Mouse (Mus musculus) erythroblast, adult 5-6 weeks (primary cell): ENCODE measurements around the gene Hecw2. TPM values are rescaled to one million over a fixed set of nuclear protein-coding genes. Genes with fewer than 3 reads are reported as not detected.

ENCODE experiments used
- ATAC-seq: replicated peaks from 2 replicates; pipeline ENCODE4 v1.8.0; 2016; ENCODE audit warnings: moderate number of reproducible peaks, mild to moderate bottlenecking, moderate TSS enrichment, inconsistent platforms; ENCODE audit not compliant: poor library complexity, low FRiP score, severe bottlenecking
- total RNA-seq, 2 experiments: library from RNA; stranded (forward) in 1 of 2; stranded (reverse) in 1 of 2; fragments of 150-400 nt in 1 of 2; fragments of 200-764, 138-1000 nt in 1 of 2; gene quantifications; 2 replicates each; pipeline versions ENCODE4 v1.2.3 to v1.2.4; 2015 to 2017; ENCODE audit warnings: low replicate concordance in 2 of 2

Gene Hecw2
- total RNA-seq, 2 experiments from 2014 or later: 0.09 TPM; not detected in 1

DNA sequence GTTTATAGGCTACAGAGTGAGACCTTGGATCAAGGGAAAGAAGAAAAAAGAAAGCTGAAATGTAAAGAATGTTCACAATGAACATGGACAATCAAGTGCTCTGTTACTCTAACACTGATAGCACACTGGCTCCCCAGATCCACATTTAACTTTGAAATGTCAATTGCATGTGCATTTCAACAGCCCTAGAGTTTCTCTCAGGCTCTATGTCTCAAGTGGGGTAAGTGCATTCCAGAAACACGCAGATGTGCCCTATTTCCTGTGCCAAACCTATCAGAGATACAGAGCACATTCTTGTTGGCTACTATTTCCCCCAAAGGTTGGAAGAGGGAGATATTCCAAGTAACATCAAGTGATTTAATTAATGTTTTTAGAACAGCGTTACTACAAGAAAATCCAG, 192.9 kb downstream of the Hecw2 start:
- ATAC-seq: no peak

DNA sequence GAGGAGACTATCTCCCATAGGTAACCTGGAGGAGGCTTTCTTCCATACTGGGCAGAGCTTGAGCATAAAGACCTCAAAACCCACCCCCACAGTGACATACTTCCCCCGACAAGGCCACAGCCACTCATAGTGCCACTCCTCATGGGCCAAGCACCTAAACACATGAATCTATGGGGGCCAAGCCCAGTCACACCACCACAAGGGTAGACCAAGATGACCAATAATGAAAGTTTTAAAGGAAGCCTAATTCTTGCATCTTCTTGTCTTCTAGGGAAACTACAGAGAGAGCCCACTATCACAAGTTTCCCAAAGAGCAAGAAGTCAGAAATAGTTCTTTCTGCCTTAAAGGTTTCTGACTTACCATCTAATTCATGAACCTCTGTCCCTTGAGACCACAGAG, 197.7 kb downstream of the Hecw2 start:
- no peak for ATAC-seq

DNA sequence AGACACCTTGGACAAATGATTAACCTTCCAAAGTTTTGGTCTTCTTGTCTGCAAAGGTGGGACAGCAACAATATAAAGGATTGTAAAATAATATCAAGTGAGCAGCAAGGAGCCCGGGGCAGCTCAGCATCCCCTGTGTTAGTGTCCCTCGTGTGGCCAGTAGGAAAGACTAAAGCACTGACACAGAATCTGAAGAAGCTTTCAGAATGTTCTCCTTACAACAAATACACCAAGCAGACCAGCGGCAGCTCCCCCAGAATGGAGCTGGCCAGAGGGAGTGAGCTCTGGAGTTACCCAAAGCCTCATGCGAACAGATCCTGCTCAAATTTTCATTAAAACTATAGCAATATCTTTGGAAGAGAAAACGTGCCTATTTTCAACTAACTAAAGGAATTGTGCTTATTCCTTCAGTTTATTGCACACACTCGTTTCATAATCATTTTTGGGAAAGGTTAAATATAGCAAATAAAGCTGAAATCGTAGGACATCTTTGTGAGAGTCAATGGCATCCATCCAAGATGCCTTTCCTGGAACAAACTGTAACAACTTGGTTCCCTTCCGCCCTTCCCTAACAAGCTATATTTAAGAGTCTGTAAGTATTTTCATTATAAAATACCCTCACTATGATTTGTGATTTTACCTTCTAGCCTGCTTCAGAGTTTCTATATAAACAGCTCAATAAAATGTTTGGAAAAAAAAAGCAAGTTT, 208.6 kb downstream of the Hecw2 start:
- no peak for ATAC-seq

- ATAC-seq: no peak
Observed at GRCm38 (mm10) chr1:53978514-53978831, 216.5 kb downstream of the Hecw2 start.

DNA sequence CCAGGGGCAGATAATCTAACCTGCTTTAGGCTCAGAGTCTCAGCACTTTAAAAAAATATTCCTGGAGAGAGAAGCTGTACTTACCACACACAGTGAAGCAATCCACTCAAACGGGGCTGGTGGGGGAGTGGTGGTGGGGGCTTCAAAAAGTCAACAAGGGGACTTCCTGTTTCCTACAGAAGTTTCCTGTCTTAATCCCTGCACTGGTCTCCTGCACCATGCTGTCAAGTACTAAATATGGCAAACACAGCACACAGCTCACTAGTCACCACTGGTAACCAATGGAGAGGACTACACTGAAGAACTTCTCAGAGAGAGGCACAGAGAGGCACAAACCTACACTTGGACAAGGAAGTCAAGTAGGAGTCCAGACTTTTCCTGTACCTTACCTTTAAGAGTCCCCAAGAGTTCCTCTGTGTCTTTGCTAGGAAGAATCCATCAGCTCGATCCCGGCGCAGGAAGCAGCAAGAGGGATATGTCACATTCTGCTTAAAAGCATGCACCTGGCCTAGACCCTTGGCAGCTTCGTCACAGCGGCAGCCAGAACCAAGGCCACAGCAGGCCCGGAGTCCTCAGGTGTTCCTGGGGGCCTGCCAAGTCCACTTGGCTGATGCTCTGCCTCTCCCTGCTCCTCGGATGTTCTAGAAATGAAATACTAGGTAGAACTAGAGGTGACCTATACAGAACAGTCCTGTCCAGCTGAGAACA, 217.0 kb downstream of the Hecw2 start:
- ATAC-seq: no peak

GRCm38 (mm10) chr1:53976721-53977120, 218.2 kb downstream of the Hecw2 start:
- ATAC-seq: no peak

DNA sequence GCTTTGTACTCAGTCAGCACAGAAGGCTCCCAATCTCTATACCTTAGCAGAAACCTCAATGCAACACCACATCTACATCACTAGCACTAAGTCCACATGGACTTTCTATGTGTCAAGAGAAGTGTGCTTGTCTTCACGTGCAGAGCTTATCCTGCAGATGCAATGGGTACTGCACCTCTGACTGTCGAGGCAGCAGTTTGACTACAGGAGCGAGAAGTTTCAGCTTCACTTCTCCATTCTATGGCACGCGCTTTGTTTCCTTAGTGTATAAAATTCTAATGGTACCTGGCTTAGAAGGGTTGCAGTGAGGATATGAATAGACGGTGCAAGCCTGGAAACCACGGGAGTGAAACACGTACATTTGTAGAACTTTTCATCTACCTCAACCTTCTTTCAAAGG, 218.9 kb downstream of the Hecw2 start:
- ATAC-seq: no peak

DNA sequence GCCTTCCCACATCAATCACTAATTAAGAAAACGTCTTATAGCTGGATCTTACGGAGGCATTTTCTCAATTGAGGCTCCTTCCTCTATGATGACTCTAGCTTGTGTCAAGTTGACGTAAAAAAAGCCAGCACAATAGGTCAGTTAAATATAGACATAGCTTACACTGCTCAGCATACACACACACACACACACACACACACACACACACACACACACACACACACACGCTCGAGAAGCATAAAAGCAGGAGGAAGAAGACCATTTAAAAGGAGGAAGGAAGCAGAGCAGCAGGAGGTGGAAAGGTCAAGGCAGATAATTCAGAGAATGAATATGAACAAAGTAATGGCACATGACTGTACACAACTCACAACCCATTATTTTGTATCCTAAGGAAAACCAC, 220.0 kb downstream of the Hecw2 start:
- ATAC-seq: no peak

GRCm38 (mm10) chr1:53970326-53970977, 224.5 kb downstream of the Hecw2 start:
- ATAC-seq: no peak

- ATAC-seq: no peak
Observed at GRCm38 (mm10) chr1:53952395-53952794, 242.6 kb downstream of the Hecw2 start.

DNA sequence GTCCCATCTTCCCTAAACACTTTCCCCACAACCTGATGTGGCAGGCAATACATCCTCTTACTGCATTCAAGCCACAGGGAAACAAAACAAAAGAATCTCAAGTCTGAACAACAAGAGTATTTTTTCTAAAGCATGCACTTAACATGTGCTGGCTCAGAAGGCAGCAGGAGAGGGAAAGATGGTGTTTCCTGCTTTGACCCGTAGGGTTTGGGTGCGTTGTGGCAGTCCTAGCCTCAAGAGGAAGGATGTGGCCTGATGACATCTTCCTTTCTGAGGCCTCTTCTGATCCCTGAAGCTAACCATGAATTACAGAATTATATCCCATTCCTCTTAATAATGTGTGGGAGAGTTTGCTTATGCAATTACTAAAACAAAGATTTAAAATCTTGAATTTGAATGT, 249.2 kb downstream of the Hecw2 start:
- ATAC-seq: no peak

- ATAC-seq: no peak
Observed at GRCm38 (mm10) chr1:53942468-53942867, 252.5 kb downstream of the Hecw2 start.

GRCm38 (mm10) chr1:53941528-53941927, 253.4 kb downstream of the Hecw2 start:
- no peak for ATAC-seq

GRCm38 (mm10) chr1:53940268-53941017, 254.5 kb downstream of the Hecw2 start:
- no peak for ATAC-seq

DNA sequence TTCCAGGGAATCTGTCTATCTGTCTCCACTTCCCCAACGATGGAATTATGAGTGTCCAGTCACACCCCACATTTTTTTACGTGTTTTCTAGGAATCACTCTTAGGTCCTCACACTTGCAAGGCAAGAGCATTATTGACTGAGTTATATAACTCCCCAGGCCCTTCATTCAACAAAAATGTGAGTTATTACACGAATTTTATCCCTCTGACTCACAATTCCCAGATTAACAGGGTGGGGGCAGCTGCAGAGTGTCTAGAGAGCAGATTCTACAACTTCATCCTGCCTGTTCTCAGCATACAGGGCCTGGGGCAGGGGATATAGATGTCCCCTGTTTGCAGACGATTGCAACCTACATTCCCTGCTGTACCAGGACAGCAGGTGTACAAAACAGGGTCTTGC, 255.7 kb downstream of the Hecw2 start:
- ATAC-seq: no peak

DNA sequence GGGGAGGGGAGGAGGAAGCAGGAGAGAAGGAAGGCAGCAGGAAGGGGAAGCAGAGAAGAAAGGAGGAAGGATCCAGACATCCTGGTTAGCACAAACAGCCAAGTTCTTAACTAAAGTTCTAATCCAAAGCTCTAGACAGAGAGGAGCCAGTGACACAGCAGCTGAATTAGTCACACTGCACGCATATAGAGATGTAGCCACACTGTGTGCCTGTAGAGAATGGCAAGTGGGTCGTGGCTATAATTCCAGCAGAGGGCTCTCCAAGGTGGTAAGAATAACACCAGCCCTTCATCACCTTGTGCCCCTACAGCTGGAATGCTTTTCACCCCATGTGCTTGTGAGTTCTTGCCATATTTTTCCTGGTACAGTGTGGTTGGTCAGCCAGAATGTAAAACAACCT, 261.7 kb downstream of the Hecw2 start:
- no peak for ATAC-seq

GRCm38 (mm10) chr1:53931314-53931713, 263.7 kb downstream of the Hecw2 start:
- no peak for ATAC-seq

- no peak for ATAC-seq
Observed at GRCm38 (mm10) chr1:53927605-53928004, 267.4 kb downstream of the Hecw2 start.

DNA sequence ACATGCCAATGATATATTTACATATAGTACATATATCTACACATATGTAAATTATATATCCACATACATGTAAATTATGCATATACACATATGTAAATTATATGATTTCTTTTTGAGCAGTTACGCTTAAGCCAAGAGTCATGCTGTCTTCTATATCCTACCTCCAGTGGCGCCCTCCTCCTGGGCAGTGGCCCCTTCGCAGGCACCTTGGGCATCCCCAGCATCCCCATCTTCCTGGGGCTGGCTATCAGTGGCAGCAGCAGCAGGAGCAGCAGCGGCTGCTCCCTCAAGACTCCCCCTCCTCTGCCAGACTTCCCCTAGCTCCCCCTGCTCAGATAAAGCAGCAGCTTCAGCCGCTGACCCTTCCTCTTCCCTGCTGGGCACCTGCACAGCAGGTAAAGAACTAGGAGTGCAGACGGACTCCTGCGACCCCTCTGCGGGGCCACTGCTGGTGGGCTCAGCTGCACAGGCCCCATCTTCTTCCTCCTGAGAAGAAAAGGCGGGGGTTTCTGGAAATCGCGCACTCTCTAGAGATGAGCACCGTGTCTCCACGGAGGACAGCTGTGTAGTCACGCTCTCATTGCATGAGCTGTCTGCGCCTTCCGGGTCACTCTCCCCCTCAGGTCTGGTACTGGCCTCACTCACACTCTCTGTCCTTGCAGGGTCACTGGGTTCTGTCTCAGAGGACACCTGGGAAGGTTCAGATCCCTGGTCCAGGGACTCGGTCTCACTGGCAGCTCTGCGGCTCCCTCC, 269.6 kb downstream of the Hecw2 start:
- no peak for ATAC-seq

- ATAC-seq: no peak
Observed at GRCm38 (mm10) chr1:53911848-53912247, 283.1 kb downstream of the Hecw2 start.
